Mouse (Mus musculus) limb, embryonic 10.5 days (tissue): ENCODE measurements around the gene Pgpep1l. TPM values are rescaled to one million over a fixed set of nuclear protein-coding genes. Genes with fewer than 3 reads are reported as not detected.
"Not testable (repeated sequence)": the region's sequence is repeated elsewhere in the genome, so short reads cannot be mapped to it uniquely, and the experiment has no call there.

ENCODE experiments used
- DNase-seq: peaks from one replicate; pipeline ENCODE4 v3.0.0-alpha.2; 2017; ENCODE audit warnings: low spot score
- H3K27ac ChIP-seq: fragments of 300-500 bp; sonication (generic); 2 replicates; pipeline ENCODE4 v1.5.1; 2016; ENCODE audit warnings: mild to moderate bottlenecking
- H3K27me3 ChIP-seq: fragments of 300-500 bp; sonication (generic); 2 replicates; pipeline ENCODE4 v1.6.1; 2016; ENCODE audit warnings: low read depth, mild to moderate bottlenecking; ENCODE audit not compliant: poor library complexity, severe bottlenecking
- H3K36me3 ChIP-seq: fragments of 300-500 bp; sonication (generic); 2 replicates; pipeline ENCODE4 v1.6.1; 2016; ENCODE audit warnings: mild to moderate bottlenecking, moderate library complexity
- H3K4me1 ChIP-seq: fragments of 300-500 bp; sonication (generic); 2 replicates; pipeline ENCODE4 v1.6.1; 2016
- H3K4me3 ChIP-seq: fragments of 300-500 bp; sonication (generic); 2 replicates; pipeline ENCODE4 v1.5.1; 2016; ENCODE audit warnings: mild to moderate bottlenecking, moderate library complexity
- H3K9me3 ChIP-seq: fragments of 300-500 bp; sonication (generic); replicated peaks from 2 replicates; pipeline ENCODE4 v1.6.1; 2016; ENCODE audit warnings: mild to moderate bottlenecking
- WGBS: fragments of 180-500 bp; shearing (Covaris S2); methylation state at CpG from one replicate; pipeline ENCODE4 v1.1.7; 2016; 5-methylcytosine and 5-hydroxymethylcytosine counted together
- polyA plus RNA-seq: library from polyadenylated mRNA; unstranded; fragments of >200 nt; fragmentation: Nextera tagmentation; extraction: Ambion mirVana; gene quantifications from 2 replicates; pipeline ENCODE4 v1.2.1, GENCODE M21; 2016

Pgpep1l gene
- polyA plus RNA-seq, 1 experiment from 2014 or later, result not detected

GRCm38 (mm10) chr7:68279481-68279880 is 15.4 kb upstream of the Pgpep1l start:
- Histone ChIP-seq H3K4me1 (peaks cover 37% of the 10 kb centered on the region), H3K4me3 (no peak overlapping the region), H3K27ac (peak overlapping the region; percentile 46; the same call in 1 of the 2 replicates), H3K9me3 (no peaks in the 10 kb centered on the region), H3K27me3 (peaks cover 18% of the 10 kb centered on the region), H3K36me3 (no peaks in the 10 kb centered on the region)
- 93% methylated on average over 7 of the region's 7 CpGs for WGBS
- DNase-seq, result no peak

GRCm38 (mm10) chr7:68278908-68279307 is 14.9 kb upstream of the Pgpep1l start:
- Histone ChIP-seq H3K27me3 (peaks cover 23% of the 10 kb centered on the region), H3K4me1 (peaks cover 33% of the 10 kb centered on the region), H3K4me3 (no peak overlapping the region), H3K9me3 (no peaks in the 10 kb centered on the region), H3K27ac (peak overlapping the region; percentile 46; the same call in 1 of the 2 replicates), H3K36me3 (no peaks in the 10 kb centered on the region)
- WGBS, result 81% methylated on average over 6 of the region's 6 CpGs
- DNase-seq, result no peak

- Histone ChIP-seq H3K27ac (peak overlapping the region; percentile 46), H3K4me1 (peaks cover 30% of the 10 kb centered on the region), H3K36me3 (no peaks in the 10 kb centered on the region), H3K27me3 (peaks cover 28% of the 10 kb centered on the region), H3K4me3 (no peak overlapping the region), H3K9me3 (no peaks in the 10 kb centered on the region)
- DNase-seq, result no peak
- WGBS, result 96% methylated on average over 6 of the region's 6 CpGs
Measured at GRCm38 (mm10) chr7:68278385-68278784, 14.4 kb upstream of the Pgpep1l start.

- no peak for DNase-seq
- no peak overlapping the region for H3K4me3 ChIP-seq
- H3K9me3 ChIP-seq, result no peaks in the 10 kb centered on the region
- peaks cover 28% of the 10 kb centered on the region for H3K27me3 ChIP-seq
- peak overlapping the region; percentile 46; the same call in 1 of the 2 replicates for H3K27ac ChIP-seq
- no peaks in the 10 kb centered on the region for H3K36me3 ChIP-seq
- H3K4me1 ChIP-seq, result peaks cover 30% of the 10 kb centered on the region
- WGBS, result 80% methylated on average over 4 of the region's 4 CpGs
Measured at GRCm38 (mm10) chr7:68277897-68278270, 13.9 kb upstream of the Pgpep1l start.

- WGBS, result 17% methylated on average over 11 of the region's 11 CpGs
- peaks cover 28% of the 10 kb centered on the region for H3K27me3 ChIP-seq
Measured at GRCm38 (mm10) chr7:68277054-68277896, 13.2 kb upstream of the Pgpep1l start.

GRCm38 (mm10) chr7:68275838-68276731 is 12.1 kb upstream of the Pgpep1l start:
- WGBS, result 2% methylated on average over 36 of the region's 36 CpGs
- H3K27me3 ChIP-seq, result peaks cover 28% of the 10 kb centered on the region
- peak; percentile 61 for DNase-seq

More at GRCm38 (mm10) chr7:68277054-68277896, 13.2 kb upstream of the Pgpep1l start:
- peak; percentile 51 for DNase-seq
- H3K27ac ChIP-seq, result 0 out of 2 replicates have a peak overlapping the region, but pooled peaks have one; percentile 25
- no peaks in the 10 kb centered on the region for H3K36me3 ChIP-seq
- H3K9me3 ChIP-seq, result no peaks in the 10 kb centered on the region
- no peak overlapping the region for H3K4me3 ChIP-seq
- H3K4me1 ChIP-seq, result peaks cover 30% of the 10 kb centered on the region

GRCm38 (mm10) chr7:68275445-68275837 is 11.4 kb upstream of the Pgpep1l start:
- Histone ChIP-seq H3K4me3 (peak overlapping the region; percentile 50), H3K4me1 (peaks cover 34% of the 10 kb centered on the region), H3K27me3 (peaks cover 28% of the 10 kb centered on the region)
- not testable (repeated sequence) for H3K27ac ChIP-seq, DNase-seq, H3K36me3 ChIP-seq, H3K9me3 ChIP-seq
- WGBS, result 41% methylated on average over 9 of the region's 9 CpGs

More at GRCm38 (mm10) chr7:68275838-68276731, 12.1 kb upstream of the Pgpep1l start:
- no peaks in the 10 kb centered on the region for H3K9me3 ChIP-seq
- peaks cover 30% of the 10 kb centered on the region for H3K4me1 ChIP-seq
- H3K4me3 ChIP-seq, result peak overlapping the region; percentile 50
- H3K27ac ChIP-seq, result peak overlapping the region; percentile 77
- H3K36me3 ChIP-seq, result no peaks in the 10 kb centered on the region

- no peak for DNase-seq
- H3K4me3 ChIP-seq, result no peak overlapping the region
- H3K27ac ChIP-seq, result no peak overlapping the region
- no peaks in the 10 kb centered on the region for H3K9me3 ChIP-seq
- H3K27me3 ChIP-seq, result peaks cover 28% of the 10 kb centered on the region
- no peaks in the 10 kb centered on the region for H3K36me3 ChIP-seq
- WGBS, result 69% methylated on average over 9 of the region's 9 CpGs
- peaks cover 34% of the 10 kb centered on the region for H3K4me1 ChIP-seq
Measured at GRCm38 (mm10) chr7:68274951-68275350, 10.9 kb upstream of the Pgpep1l start.

GRCm38 (mm10) chr7:68274218-68274617 is 10.2 kb upstream of the Pgpep1l start:
- Histone ChIP-seq H3K4me1 (peaks cover 34% of the 10 kb centered on the region), H3K4me3 (no peak overlapping the region), H3K27ac (no peak overlapping the region), H3K27me3 (peaks cover 28% of the 10 kb centered on the region), H3K36me3 (no peaks in the 10 kb centered on the region), H3K9me3 (no peaks in the 10 kb centered on the region)
- WGBS, result 53% methylated on average over 2 of the region's 2 CpGs
- DNase-seq, result no peak

- DNase-seq, result no peak
- H3K36me3 ChIP-seq, result no peaks in the 10 kb centered on the region
- H3K4me3 ChIP-seq, result no peak within 1 kb of the TSS
- no peak within 1 kb of the TSS for H3K27ac ChIP-seq
- H3K27me3 ChIP-seq, result peaks cover 24% of the 10 kb centered on the region
- no peaks in the 10 kb centered on the region for H3K9me3 ChIP-seq
- H3K4me1 ChIP-seq, result peaks cover 35% of the 10 kb centered on the region
Measured at GRCm38 (mm10) chr7:68273515-68273914, 9.5 kb upstream of the Pgpep1l start, which contains the start of gene Fam169b. Gene Fam169b, plus strand, starts transcription at chr7:68273839.

- peaks cover 26% of the 10 kb centered on the region for H3K4me1 ChIP-seq
- H3K9me3 ChIP-seq, result no peaks in the 10 kb centered on the region
- H3K4me3 ChIP-seq, result no peak overlapping the region
- WGBS, result 92% methylated on average over 10 of the region's 10 CpGs
- no peak for DNase-seq
- no peak overlapping the region for H3K27ac ChIP-seq
- H3K27me3 ChIP-seq, result peaks cover 20% of the 10 kb centered on the region; the same call in 1 of the 2 replicates
- no peaks in the 10 kb centered on the region for H3K36me3 ChIP-seq
Measured at GRCm38 (mm10) chr7:68272607-68273006, 8.6 kb upstream of the Pgpep1l start.

- Histone ChIP-seq H3K9me3 (no peaks in the 10 kb centered on the region), H3K36me3 (no peaks in the 10 kb centered on the region), H3K27me3 (peaks cover 20% of the 10 kb centered on the region; the same call in 1 of the 2 replicates), H3K4me1 (peaks cover 23% of the 10 kb centered on the region), H3K4me3 (no peak overlapping the region), H3K27ac (no peak overlapping the region)
- no peak for DNase-seq
- 94% methylated on average over 6 of the region's 6 CpGs for WGBS
Measured at GRCm38 (mm10) chr7:68271816-68272215, 7.8 kb upstream of the Pgpep1l start.
